Mouse (Mus musculus): Measurements from ENCODE around the gene Nbeal2. TPM values are rescaled to one million over a fixed set of nuclear protein-coding genes. Genes with fewer than 3 reads are reported as not detected.
A peak's percentile ranks its signal among the peaks of the same experiment; 100 is the strongest.

The Nbeal2 gene
- polyA plus RNA-seq, 1 experiment from 2014 or later: 5.7 TPM

DNA sequence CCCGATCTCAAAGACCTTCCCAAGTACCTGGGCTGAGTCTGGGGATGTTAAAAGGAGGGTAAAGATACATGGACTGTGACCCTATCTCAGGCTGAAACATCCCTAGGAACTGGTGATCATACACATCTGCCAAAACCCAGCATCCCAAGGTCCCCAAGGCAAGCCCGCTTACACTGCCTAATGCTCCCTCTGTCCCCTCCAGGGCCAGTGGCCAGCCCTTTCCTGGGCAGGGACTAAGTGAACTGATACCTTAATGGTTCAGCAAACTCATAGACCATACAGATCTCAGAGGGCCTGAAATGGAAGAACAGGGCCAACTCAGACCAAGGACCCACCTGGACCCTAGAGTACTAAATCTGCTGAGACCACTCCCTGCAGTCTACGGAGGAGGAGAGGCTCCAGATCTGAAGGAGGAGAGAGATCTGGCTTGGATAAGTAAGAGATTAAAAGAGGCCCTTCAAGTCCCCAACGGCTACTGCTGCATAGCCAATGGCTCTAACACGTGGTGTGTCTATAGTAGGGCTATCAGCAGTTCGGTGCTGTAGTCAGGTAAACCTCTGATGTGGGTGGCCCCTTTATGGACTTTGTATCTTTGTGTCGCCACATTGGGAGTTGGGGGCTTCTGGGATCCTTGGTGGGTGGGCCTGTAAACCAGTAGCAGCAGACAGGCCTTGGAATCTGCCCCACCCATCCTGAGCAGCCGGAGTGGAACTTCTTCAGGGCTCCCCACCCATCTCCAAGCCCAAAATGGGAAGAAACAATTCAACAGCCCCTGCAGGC, 30.4 kb downstream of the Nbeal2 start:
- Histone ChIP-seq H3K4me1 (replicated peaks; ENCODE audit: control insufficient read depth, insufficient read depth) (0 out of 2 replicates have a peak, but pooled peaks cover 3% of the 10 kb centered on the region), H3K4me2 (replicated peaks; ENCODE audit: low read depth) (peak overlapping the region; percentile 93), H3K9me3 (ENCODE audit: control insufficient read depth, low read length) (no peaks in the 10 kb centered on the region), H3K27me3 (ENCODE audit: control insufficient read depth, insufficient read depth, low read length) (no peaks in the 10 kb centered on the region), H3K36me3 (ENCODE audit: control insufficient read depth, insufficient read depth, low read length) (peaks cover 8% of the 10 kb centered on the region), H3K4me3 (ENCODE audit: low read depth, low read length) (peak overlapping the region; percentile 52), H3K27ac (replicated peaks) (0 out of 2 replicates have a peak overlapping the region, but pooled peaks have one; percentile 35), H3K9ac (ENCODE audit: low read length) (peak overlapping the region; percentile 73)
- DNase-seq (ENCODE audit: low spot score) (no peak), ATAC-seq (ENCODE audit: low FRiP score, low TSS enrichment) (no peak)
- 43% methylated on average over 8 of the region's 8 CpGs for WGBS
- TF ChIP-seq CTCF (IDR thresholded peaks at IDR 0.05; ENCODE audit: low read depth) (no peak), EP300 (optimal IDR thresholded peaks at IDR 0.05) (no peak)

DNA sequence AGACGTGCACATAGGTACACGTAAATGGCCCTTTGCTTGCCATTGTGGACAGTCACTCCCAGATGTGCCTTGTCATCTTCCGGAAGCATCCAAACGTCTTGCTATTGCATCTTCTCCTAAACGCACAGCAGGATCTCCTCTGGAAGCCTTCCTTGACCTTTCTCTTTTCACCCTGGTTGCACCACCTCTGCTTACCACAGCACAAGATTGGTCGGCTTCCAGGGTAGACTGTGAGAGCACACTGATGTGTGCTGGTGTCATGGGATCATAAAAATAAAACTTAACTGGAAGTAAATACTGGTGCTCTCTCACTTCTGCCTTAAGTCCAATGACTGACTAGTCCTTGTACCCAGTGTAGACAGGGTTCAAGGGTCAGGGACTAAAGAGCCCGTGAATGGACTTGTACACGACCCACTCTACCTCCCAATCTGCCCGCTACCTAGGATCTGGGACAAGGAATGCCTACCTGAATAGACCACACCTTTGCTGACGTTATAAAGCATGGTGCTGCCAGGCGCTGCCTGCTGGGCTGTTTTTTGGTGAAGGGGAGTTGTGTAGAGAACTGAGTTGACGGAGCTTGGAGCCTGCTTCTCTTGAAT, 31.2 kb downstream of the Nbeal2 start:
- no peak overlapping the region for H3K4me2 ChIP-seq (replicated peaks; ENCODE audit: low read depth)
- TF ChIP-seq CTCF (IDR thresholded peaks at IDR 0.05; ENCODE audit: low read depth) (no peak), EP300 (optimal IDR thresholded peaks at IDR 0.05) (no peak)
- 0 out of 2 replicates have a peak, but pooled peaks cover 3% of the 10 kb centered on the region for H3K4me1 ChIP-seq (replicated peaks; ENCODE audit: control insufficient read depth, insufficient read depth)
- peaks cover 14% of the 10 kb centered on the region for H3K36me3 ChIP-seq (ENCODE audit: control insufficient read depth, insufficient read depth, low read length)
- H3K4me3 ChIP-seq (ENCODE audit: low read depth, low read length): no peak overlapping the region
- H3K27ac ChIP-seq (replicated peaks): no peak overlapping the region
- no peaks in the 10 kb centered on the region for H3K27me3 ChIP-seq (ENCODE audit: control insufficient read depth, insufficient read depth, low read length)
- DNase-seq (ENCODE audit: low spot score) (no peak), ATAC-seq (ENCODE audit: low FRiP score, low TSS enrichment) (no peak)
- WGBS: 67% methylated on average over 12 of the region's 12 CpGs
- no peaks in the 10 kb centered on the region for H3K9me3 ChIP-seq (ENCODE audit: control insufficient read depth, low read length)
- H3K9ac ChIP-seq (ENCODE audit: low read length): no peak overlapping the region

DNA sequence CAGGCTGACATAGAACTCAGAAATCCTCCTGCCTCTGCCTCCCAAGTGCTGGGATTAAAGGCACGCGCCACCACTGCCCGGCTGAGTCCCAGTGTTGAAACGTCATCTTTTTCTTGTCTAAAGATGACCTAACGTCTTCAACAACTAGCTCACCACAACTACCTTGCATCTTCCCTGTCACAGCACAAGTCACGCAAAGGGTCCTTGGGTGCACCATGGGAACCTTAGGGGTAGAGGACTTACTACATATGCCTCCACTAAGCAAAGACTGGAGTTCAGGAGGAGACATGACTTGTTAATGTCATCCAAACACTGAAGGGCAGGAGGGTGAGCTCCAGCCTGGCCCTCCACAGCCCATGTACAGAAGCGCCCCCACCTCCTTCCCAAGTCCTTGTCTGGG, 33.3 kb downstream of the Nbeal2 start:
- no peak for TF ChIP-seq CTCF (IDR thresholded peaks at IDR 0.05; ENCODE audit: low read depth)
- no peak for TF ChIP-seq EP300 (optimal IDR thresholded peaks at IDR 0.05)
- no peak overlapping the region for H3K27ac ChIP-seq (replicated peaks)
- H3K36me3 ChIP-seq (ENCODE audit: control insufficient read depth, insufficient read depth, low read length): peaks cover 19% of the 10 kb centered on the region
- H3K27me3 ChIP-seq (ENCODE audit: control insufficient read depth, insufficient read depth, low read length): no peaks in the 10 kb centered on the region
- no peak overlapping the region for H3K4me3 ChIP-seq (ENCODE audit: low read depth, low read length)
- H3K9me3 ChIP-seq (ENCODE audit: control insufficient read depth, low read length): no peaks in the 10 kb centered on the region
- H3K4me1 ChIP-seq (replicated peaks; ENCODE audit: control insufficient read depth, insufficient read depth): 0 out of 2 replicates have a peak, but pooled peaks cover 3% of the 10 kb centered on the region
- no peak overlapping the region for H3K9ac ChIP-seq (ENCODE audit: low read length)
- H3K4me2 ChIP-seq (replicated peaks; ENCODE audit: low read depth): no peak overlapping the region
- no peak for DNase-seq (ENCODE audit: low spot score)
- 92% methylated on average over 7 of the region's 7 CpGs for WGBS
- no peak for ATAC-seq (ENCODE audit: low FRiP score, low TSS enrichment)

DNA sequence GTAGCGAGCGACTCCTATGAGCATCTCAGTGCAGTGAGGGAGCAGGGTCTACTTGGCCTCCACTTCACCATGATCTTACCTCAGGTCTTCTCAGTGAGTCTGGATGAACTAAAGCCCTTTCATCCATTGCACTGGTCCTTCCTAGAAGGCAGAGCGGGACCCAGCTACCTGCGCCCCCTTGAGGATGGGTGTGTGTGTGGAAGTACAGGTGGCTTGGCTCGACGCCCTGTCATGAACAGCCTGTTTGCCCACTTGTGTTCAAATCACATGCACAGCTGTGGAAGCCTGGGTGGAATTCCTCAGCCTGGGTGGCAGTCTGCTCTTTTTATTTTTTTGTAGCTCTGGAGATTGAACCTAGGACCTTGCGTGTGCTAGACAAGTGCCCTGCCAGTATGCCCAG, 33.8 kb downstream of the Nbeal2 start:
- no peak overlapping the region for H3K4me2 ChIP-seq (replicated peaks; ENCODE audit: low read depth)
- TF ChIP-seq EP300 (optimal IDR thresholded peaks at IDR 0.05) (no peak), CTCF (IDR thresholded peaks at IDR 0.05; ENCODE audit: low read depth) (peak; percentile 60)
- 79% methylated on average over 7 of the region's 7 CpGs for WGBS
- H3K9ac ChIP-seq (ENCODE audit: low read length): no peak overlapping the region
- no peak for ATAC-seq (ENCODE audit: low FRiP score, low TSS enrichment)
- no peaks in the 10 kb centered on the region for H3K9me3 ChIP-seq (ENCODE audit: control insufficient read depth, low read length)
- DNase-seq (ENCODE audit: low spot score): peak; percentile 64
- H3K27ac ChIP-seq (replicated peaks): no peak overlapping the region
- no peak overlapping the region for H3K4me3 ChIP-seq (ENCODE audit: low read depth, low read length)
- 0 out of 2 replicates have a peak, but pooled peaks cover 2% of the 10 kb centered on the region for H3K4me1 ChIP-seq (replicated peaks; ENCODE audit: control insufficient read depth, insufficient read depth)
- H3K27me3 ChIP-seq (ENCODE audit: control insufficient read depth, insufficient read depth, low read length): no peaks in the 10 kb centered on the region
- H3K36me3 ChIP-seq (ENCODE audit: control insufficient read depth, insufficient read depth, low read length): peaks cover 21% of the 10 kb centered on the region

DNA sequence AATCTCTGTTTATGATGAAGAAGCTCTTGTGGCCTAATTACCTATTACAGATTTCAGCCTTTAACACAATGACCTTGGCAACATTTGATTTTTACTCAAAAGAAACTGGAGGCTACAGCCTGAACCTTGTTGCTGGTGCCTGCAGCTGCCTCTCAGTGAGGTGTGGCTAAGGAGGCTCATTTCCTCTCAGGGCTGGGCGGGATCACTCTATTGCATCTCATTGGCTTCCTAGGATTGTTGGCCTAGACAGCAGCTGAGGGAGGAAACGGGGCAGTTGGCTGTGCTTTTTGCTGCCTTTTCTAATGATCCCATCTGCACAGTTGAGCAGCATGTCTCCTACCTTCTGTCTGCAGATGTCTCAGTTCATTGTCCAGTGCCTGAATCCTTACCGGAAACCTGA, 36.9 kb downstream of the Nbeal2 start:
- Histone ChIP-seq H3K27ac (replicated peaks) (no peak overlapping the region), H3K4me1 (replicated peaks; ENCODE audit: control insufficient read depth, insufficient read depth) (no peaks in the 10 kb centered on the region), H3K4me2 (replicated peaks; ENCODE audit: low read depth) (no peak overlapping the region), H3K4me3 (ENCODE audit: low read depth, low read length) (no peak overlapping the region), H3K36me3 (ENCODE audit: control insufficient read depth, insufficient read depth, low read length) (peaks cover 24% of the 10 kb centered on the region), H3K27me3 (ENCODE audit: control insufficient read depth, insufficient read depth, low read length) (no peaks in the 10 kb centered on the region), H3K9ac (ENCODE audit: low read length) (no peak overlapping the region), H3K9me3 (ENCODE audit: control insufficient read depth, low read length) (no peaks in the 10 kb centered on the region)
- no peak for ATAC-seq (ENCODE audit: low FRiP score, low TSS enrichment)
- 74% methylated on average over 3 of the region's 3 CpGs for WGBS
- TF ChIP-seq EP300 (optimal IDR thresholded peaks at IDR 0.05) (no peak), CTCF (IDR thresholded peaks at IDR 0.05; ENCODE audit: low read depth) (no peak)
- DNase-seq (ENCODE audit: low spot score): no peak

DNA sequence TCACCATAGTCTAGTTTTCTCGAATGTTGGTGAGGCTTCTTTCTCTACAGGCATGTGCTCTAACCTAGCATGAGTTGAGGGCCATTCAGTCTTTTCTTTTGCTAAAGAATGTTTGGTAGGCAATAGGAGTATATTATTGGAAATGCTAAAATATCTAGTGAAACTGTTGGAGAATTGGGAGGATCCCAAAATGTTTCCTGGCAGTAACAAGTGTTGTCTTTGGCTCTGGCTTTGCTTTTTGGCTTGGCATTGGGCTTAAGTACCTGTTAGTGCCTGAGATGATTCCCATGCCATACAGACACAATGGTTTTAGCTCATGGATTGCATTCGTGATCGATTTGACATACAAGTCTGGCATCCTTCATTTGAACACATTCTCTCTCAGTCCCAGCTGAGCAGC, 42.5 kb downstream of the Nbeal2 start:
- H3K27me3 ChIP-seq (ENCODE audit: control insufficient read depth, insufficient read depth, low read length): no peaks in the 10 kb centered on the region
- H3K9me3 ChIP-seq (ENCODE audit: control insufficient read depth, low read length): no peaks in the 10 kb centered on the region
- no peaks in the 10 kb centered on the region for H3K4me1 ChIP-seq (replicated peaks; ENCODE audit: control insufficient read depth, insufficient read depth)
- no peak overlapping the region for H3K4me2 ChIP-seq (replicated peaks; ENCODE audit: low read depth)
- TF ChIP-seq CTCF (IDR thresholded peaks at IDR 0.05; ENCODE audit: low read depth): no peak
- TF ChIP-seq EP300 (optimal IDR thresholded peaks at IDR 0.05): no peak
- no peak overlapping the region for H3K27ac ChIP-seq (replicated peaks)
- peaks cover 11% of the 10 kb centered on the region for H3K36me3 ChIP-seq (ENCODE audit: control insufficient read depth, insufficient read depth, low read length)
- H3K4me3 ChIP-seq (ENCODE audit: low read depth, low read length): no peak overlapping the region
- 88% methylated on average over 3 of the region's 3 CpGs for WGBS
- ATAC-seq (ENCODE audit: low FRiP score, low TSS enrichment) (no peak), DNase-seq (ENCODE audit: low spot score) (no peak)
- H3K9ac ChIP-seq (ENCODE audit: low read length): no peak overlapping the region
